Mouse (Mus musculus) embryo, embryonic 11 days (tissue): ENCODE results near the gene Nucks1.
A peak's percentile ranks its signal among the peaks of the same experiment; 100 is the strongest.

Experiments
- DNase-seq: peaks from one replicate; pipeline ENCODE4 v3.0.0-alpha.2; 2015

Gene Nucks1

DNA sequence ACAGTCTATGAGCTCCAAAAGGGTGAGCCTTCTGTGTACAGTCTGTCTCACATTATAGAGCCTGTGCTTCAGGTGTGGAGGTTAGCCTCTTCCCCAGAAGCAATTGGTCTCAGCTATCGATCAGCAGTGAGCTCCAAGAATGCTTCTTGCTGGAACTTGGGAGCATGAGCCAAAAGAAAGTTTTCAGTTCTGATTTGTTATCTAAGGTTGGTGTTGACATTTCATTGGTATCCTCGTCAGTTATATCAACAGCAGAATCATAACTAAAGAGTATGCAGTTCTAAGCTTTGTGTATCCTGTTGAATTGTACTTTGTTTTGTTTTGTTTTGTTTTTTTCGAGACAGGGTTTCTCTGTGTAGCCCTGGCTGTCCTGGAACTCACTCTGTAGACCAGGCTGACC is 11.8 kb downstream of the Nucks1 start:
- DNase-seq = no peak

DNA sequence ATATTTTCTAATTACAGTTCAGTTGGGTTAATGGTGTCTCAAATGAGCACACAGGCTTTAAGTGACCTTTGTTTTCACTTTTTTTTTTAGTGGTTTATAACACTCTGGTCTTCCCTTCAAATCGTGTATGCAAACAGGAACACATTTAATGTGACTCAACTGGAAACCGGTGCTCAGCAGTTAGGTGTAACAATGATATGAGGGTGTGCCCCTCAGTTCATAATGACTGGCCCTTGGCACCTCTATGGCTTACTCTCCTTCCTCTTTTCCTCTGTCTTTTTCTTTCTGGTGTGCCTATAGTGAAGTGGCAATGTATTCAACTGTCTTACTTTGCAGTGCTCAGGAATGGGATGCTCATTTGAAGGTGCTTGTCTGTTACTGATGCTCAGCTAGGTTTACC is 23.1 kb downstream of the Nucks1 start:
- no peak for DNase-seq

DNA sequence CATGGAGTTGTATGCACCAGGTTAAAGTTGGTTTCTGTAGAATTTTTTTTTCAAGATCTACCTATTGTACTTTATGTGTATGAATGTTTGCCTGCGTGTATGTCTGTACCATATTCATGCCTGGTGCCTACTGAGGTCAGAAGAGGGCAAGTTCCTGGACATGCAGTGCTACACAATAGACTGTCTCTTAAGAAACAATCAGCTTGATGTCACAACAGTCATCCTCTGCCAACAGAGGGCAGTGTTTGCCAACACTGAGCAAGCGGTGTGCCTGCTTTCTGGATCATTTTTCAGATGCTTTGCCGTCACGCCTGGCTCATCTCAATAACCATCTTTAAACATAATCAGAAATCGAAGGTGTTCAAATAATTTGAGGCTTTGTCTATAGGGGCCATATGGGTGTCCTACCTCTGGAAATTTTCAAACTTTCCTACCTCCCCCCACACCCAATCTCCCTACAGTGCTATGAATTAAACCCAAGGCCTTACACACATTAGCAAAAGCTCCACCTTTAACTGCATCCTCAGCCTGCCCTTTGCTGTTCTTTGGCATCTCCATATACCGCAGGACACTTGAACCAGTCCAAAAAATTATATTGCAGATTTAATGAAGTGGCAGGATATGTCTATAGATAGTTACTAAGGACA is 27.4 kb downstream of the Nucks1 start:
- DNase-seq = peak; percentile 80

GRCm38 (mm10) chr1:131938811-131939210 is 28.5 kb downstream of the Nucks1 start:
- no peak for DNase-seq

DNA sequence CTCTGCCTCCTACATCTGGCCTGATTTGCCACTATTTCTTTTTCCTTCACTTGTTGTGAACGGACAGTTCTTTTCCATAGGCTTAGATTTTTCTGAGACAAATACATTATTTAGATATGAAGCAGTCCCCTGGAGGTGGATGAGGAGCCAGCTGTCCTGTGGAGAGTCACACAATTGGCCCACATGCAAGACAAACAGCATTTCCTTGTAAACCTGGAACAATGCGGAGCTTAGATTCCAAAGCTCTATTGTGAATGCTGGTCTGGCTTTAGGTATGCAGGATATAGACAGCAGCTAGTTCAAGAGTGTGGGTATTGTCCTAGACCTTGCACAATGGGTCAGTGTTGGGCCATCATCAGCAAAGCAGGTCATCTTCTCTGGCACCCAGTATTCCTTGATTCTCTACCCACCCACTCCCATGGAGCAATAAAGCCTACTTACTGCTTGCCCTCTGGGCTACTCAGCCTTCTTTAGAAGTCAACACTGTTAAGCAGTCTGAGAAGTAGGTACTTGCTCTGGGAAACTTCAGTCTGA is 30.4 kb downstream of the Nucks1 start:
- no peak for DNase-seq

DNA sequence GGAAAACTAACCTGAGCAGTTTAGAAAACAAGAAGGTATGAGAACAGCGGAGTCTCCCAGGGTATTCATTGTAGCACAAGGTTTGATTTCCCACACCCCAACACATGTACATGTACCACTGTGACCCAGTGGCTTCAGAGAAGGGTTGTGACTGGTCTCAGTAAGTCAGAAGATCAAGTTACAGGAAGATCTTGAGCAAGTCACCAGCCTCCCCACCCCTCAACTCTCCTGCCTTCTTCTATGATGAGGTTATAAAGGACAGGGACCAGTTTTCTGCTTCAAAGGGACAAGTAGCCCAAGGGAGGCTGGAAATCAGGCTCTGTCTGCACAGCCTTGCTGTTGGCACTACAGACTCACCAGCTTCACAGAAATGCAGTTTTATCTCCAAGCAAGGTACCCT is 31.2 kb downstream of the Nucks1 start:
- DNase-seq = no peak

DNA sequence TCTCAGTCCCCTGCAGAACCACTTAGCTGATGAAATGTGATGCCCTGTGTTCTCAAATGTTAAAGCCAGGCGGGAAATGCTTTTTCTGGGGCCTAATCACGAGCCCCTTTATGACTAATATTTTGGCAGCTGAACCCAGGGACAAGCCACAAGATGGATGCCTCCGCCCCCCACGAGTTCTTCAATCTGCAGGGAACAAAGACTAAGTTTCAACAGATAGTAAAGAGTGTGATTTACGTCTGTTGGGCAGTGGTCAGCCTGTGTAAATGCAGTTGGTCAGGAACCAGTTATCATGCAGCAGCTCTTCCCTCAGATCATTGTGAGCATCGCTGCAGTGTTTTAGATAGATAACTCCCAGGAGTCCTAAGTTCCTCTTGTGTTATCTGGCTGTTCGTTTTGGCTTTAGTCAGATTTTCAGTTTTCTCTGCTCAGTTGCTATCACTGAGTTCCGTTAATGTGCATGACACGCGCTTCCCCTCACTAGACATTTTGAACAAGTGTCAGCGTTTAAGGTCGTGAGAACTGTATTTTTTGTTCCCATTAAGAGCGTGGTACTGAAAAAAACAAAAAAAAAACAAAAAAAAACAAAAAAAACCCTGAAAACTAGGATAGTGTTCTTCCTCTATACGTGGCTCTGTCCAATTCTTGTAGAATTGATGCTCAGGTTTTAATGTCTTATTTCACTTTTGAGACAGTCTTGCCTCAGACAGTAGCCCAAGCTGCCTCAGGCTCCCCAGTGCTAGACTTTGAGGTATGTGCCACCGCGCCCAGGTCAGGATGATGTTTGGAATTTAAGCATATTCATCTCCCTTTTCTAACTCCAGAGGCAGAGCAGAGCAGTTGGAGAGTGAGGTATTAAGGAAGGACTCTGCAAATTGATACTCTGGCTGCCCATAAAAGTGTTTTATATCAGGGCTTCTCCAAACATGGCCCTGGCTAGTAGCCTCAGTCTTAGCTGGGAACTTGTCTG is 32.6 kb downstream of the Nucks1 start:
- DNase-seq = no peak

DNA sequence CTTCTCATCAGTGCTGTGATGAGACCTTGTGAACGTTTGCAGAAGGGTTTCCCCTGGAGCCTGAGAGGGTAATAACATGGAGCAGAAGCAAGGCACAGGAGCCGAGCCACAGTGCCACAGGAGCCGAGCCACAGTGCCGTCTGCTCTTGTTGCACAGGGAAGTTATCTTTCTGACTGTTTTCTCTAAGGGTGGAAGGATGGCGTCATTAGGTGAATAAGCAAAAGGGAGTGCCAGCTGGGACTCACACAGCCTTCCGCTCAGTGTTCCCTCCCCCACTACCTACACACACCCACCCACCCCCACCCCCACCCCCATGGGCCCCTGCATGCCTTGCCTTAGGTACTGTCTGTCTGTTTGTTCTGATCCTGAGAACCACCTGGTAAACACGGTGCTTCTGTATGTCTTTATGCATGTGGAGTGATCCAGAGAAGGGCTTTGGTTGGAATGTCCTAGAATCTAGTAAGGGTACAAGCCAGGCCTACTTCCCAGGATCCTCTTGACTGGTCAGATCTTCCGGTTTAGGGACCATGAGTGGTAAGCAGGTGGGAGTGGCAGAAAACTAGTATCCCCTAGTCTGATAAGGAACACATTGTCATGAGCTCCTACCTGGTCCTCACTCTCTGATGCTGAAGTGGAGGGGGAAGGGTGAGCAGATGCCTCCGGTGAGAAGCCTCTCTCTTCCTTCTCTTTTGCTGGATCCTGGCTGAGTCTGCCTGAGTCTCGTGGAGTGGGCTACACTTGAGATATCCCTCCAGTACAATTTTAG is 35.5 kb downstream of the Nucks1 start:
- no peak for DNase-seq

GRCm38 (mm10) chr1:131946462-131947215 is 36.3 kb downstream of the Nucks1 start:
- DNase-seq = no peak

GRCm38 (mm10) chr1:131947997-131948525 is 37.7 kb downstream of the Nucks1 start:
- no peak for DNase-seq

DNA sequence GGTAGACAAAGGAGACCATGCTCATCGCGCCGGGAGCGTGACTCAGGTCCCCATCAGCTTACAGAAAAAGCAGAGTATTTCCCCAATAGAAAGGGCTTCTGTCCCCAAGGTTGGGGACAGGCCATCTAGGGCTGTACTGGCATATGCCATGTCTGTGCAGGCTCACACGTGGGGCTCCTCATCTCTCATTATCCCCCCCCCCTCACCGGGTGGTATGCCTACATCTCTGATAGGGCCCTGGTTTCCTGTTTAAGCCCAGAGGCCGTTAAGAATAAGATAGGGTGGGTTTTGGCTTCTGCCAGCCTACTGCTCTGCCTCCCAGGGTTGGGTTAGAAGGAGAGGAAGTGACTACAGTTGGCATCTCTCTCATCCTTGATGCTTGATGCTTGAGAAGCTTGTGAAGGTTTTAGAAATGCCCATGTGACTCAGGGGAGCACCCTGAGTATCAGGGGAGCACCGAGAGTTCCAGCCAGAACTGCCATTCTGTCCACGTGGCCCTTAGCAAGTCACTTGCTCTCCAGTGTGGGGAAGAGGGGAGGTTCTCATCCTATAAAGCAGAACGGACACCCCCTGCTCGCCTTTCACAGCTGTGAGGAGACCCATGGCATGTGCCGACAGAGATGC is 44.0 kb downstream of the Nucks1 start:
- no peak for DNase-seq

DNA sequence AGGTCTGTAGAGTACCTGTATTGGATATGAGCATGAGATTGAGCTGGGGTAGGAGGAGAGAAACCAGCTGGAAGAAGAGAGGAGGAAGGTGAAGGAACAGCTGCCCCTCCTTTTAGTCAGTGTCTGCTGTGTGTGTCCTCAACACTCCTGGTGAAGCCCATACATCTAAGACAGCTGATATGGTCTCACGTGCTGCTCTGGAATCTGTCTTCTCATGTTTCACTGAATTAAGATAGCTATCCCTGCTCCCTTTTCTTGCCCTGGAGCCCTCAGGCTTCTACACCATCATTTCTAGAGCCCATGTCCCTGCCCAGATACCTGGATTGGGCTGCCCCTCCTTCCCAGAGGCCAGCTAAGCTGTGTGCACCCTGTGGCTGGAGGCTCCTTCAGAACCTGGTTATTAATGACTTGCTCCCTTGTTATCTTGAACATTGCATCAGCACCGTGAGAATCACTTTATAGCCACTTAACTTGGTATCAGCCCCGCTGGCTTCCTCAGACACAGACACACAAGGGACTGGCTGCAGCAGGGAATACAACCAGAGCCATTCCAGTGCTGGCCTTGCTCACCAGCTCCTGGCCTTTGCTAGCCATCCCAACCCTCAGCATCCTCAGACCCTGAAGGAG is 44.9 kb downstream of the Nucks1 start:
- DNase-seq = no peak

GRCm38 (mm10) chr1:131957416-131957815 is 47.1 kb downstream of the Nucks1 start:
- DNase-seq = no peak

DNA sequence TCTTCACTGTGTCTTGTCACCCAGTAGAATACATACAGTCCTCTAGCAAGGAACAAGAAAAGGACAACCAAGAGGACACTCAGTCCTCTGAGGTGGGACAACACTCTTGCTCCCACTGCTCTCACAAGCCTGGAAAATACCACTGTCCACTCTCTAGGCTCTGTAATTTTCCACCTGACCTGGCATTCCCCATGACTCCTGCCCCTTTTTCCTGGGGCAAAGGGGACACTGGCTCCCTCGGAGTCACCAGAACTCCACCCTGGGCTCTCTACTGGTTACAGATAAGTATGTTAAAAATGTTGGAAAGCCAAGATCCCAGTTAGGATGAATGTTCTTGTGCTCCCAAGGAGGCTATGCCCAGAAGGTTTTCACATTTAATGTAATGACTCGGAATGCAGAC is 50.7 kb downstream of the Nucks1 start:
- DNase-seq = no peak

DNA sequence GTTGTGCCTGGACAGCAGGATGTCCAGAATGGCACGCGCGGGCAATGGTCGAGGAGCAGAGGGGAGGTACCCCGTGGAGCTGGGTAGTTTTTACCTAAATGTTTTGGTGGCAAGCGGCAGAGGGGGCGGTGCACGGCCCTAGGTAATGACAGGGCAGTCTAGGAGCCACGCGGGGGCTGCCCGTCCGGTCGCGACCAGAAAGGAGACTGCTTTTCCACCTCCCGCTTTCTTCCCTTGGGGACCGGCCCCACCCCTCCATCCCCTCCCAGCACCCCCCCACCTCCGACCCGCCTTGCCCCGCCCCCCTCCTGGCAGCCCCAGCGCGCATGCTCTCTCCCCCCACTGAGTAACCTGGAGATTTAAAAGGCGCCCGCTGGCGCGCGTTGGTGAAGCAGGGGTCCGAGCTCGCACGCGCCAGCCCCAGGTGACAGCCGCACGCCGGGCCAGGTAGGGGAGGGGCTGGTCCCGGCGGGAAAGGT is 52.3 kb downstream of the Nucks1 start, which contains the start of gene Slc45a3:
TSS of gene Slc45a3 (plus strand) at position 362 of the 479 bp plus-strand sequence.
- peak; percentile 77 for DNase-seq

- peak; percentile 52 for DNase-seq
Measured at GRCm38 (mm10) chr1:131963085-131963951, 53.0 kb downstream of the Nucks1 start.

GRCm38 (mm10) chr1:131964100-131964499 is 53.8 kb downstream of the Nucks1 start:
- DNase-seq = no peak

GRCm38 (mm10) chr1:131964580-131964979 is 54.2 kb downstream of the Nucks1 start:
- no peak for DNase-seq

- DNase-seq = no peak
Measured at GRCm38 (mm10) chr1:131965818-131966217, 55.5 kb downstream of the Nucks1 start.

- no peak for DNase-seq
Measured at GRCm38 (mm10) chr1:131967336-131967735, 57.0 kb downstream of the Nucks1 start.
